Mouse (Mus musculus): ENCODE measurements around the gene Ntrk3. TPM values are rescaled to one million over a fixed set of nuclear protein-coding genes. Genes with fewer than 3 reads are reported as not detected.

The Ntrk3 gene
- polyA plus RNA-seq, 1 experiment: 6.1 TPM

DNA sequence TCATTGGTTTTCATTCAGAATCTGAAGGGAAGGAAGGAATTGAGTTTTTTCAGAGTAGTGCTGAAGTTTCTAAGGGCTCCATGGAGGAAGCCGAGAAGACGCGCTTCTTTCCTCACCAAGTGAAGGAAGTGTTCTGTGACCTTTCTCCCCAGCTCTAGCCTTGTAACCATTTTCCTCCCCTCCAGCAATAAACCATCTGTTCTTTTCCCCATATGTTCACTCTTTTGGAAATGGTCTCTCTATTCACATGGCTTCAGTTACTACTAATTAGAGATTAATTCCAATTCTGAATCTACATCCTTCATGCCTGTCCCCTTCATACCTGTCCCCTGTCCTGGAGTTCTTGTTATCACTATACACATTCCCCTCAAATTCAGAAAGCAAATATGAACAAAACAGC is 209.8 kb downstream of the Ntrk3 start:
- TF ChIP-seq CTCF (IDR thresholded peaks at IDR 0.05; ENCODE audit: insufficient read depth, low read length) (no peak), POLR2A (IDR thresholded peaks at IDR 0.05; ENCODE audit: borderline replicate concordance, extremely low read depth, low read depth, low read length) (no peak)
- DNase-seq: no peak
- no peaks in the 10 kb centered on the region for H3K4me1 ChIP-seq (ENCODE audit: control insufficient read depth, insufficient read depth, low read length)
- no peak overlapping the region for H3K4me3 ChIP-seq (replicated peaks; ENCODE audit: extremely low read depth, low read depth, low read length)
- WGBS: 77% methylated on average over 3 of the region's 3 CpGs

DNA sequence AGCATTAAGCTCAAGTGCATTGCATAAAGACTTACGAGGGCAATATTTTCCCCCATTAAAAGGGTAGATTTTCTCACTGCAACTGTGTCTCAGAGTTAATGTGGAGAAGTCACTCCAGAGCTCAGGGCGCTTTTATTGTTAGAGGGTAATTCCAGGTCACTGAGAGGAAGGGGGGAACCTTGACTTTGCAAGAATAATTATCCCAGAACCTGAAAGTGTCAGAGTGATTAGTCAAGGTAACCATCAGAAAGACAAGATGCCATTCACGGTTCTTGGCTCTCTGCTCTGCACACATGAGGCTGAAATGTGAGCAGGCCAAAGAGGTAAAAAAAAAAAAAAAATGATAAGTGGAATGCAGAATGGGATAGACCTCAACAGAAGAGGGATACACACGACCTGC is 210.2 kb downstream of the Ntrk3 start:
- no peak for DNase-seq
- TF ChIP-seq CTCF (IDR thresholded peaks at IDR 0.05; ENCODE audit: insufficient read depth, low read length) (no peak), POLR2A (IDR thresholded peaks at IDR 0.05; ENCODE audit: borderline replicate concordance, extremely low read depth, low read depth, low read length) (no peak)
- H3K4me3 ChIP-seq (replicated peaks; ENCODE audit: extremely low read depth, low read depth, low read length): no peak overlapping the region
- WGBS: 46% methylated on average over 4 of the region's 4 CpGs
- H3K4me1 ChIP-seq (ENCODE audit: control insufficient read depth, insufficient read depth, low read length): no peaks in the 10 kb centered on the region

GRCm38 (mm10) chr7:78520243-78520927 is 217.4 kb downstream of the Ntrk3 start:
- no peaks in the 10 kb centered on the region for H3K4me1 ChIP-seq (ENCODE audit: control insufficient read depth, insufficient read depth, low read length)
- H3K4me3 ChIP-seq (replicated peaks; ENCODE audit: extremely low read depth, low read depth, low read length): no peak overlapping the region
- TF ChIP-seq CTCF (IDR thresholded peaks at IDR 0.05; ENCODE audit: insufficient read depth, low read length) (no peak), POLR2A (IDR thresholded peaks at IDR 0.05; ENCODE audit: borderline replicate concordance, extremely low read depth, low read depth, low read length) (no peak)
- 81% methylated on average over 9 of the region's 9 CpGs for WGBS
- no peak for DNase-seq

GRCm38 (mm10) chr7:78519689-78520088 is 218.1 kb downstream of the Ntrk3 start:
- WGBS: 83% methylated on average over 3 of the region's 3 CpGs
- DNase-seq: no peak
- no peak for TF ChIP-seq CTCF (IDR thresholded peaks at IDR 0.05; ENCODE audit: insufficient read depth, low read length)
- no peak for TF ChIP-seq POLR2A (IDR thresholded peaks at IDR 0.05; ENCODE audit: borderline replicate concordance, extremely low read depth, low read depth, low read length)

DNA sequence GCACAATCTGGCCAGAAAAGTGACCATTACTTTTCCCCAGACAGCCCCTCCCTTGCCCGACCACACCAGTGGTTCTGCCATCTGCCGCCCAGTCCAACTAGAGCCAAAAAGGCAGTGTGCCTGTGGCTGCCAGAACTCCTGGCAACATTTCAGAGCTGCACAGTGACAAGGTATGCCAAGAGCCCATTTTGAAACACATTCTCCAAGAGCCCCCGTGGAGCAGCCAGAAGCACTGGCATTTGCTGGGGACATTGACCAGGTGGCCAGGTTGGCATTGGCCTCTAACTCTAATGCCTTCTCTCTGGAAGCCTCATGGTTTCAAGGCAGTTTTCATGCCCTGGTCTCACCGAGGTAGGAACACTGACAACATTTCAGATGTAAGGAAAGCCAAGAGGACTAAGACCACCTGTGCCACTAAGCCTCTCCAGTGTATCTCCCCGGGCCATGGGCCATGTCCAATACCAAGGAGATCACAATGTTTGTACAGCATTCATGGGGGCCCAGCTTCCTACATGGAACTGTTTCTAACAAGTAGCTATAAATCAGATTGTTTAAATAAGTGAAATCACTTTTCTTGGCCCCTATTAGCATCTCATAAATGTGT is 218.9 kb downstream of the Ntrk3 start:
- DNase-seq: no peak
- Histone ChIP-seq H3K4me1 (ENCODE audit: control insufficient read depth, insufficient read depth, low read length) (no peaks in the 10 kb centered on the region), H3K4me3 (replicated peaks; ENCODE audit: extremely low read depth, low read depth, low read length) (no peak overlapping the region)
- TF ChIP-seq POLR2A (IDR thresholded peaks at IDR 0.05; ENCODE audit: borderline replicate concordance, extremely low read depth, low read depth, low read length) (no peak), CTCF (IDR thresholded peaks at IDR 0.05; ENCODE audit: insufficient read depth, low read length) (no peak)
- WGBS: 76% methylated on average over 5 of the region's 5 CpGs

More at GRCm38 (mm10) chr7:78519689-78520088, 218.1 kb downstream of the Ntrk3 start:
- H3K4me3 ChIP-seq (replicated peaks; ENCODE audit: extremely low read depth, low read depth, low read length): no peak overlapping the region
- no peaks in the 10 kb centered on the region for H3K4me1 ChIP-seq (ENCODE audit: control insufficient read depth, insufficient read depth, low read length)

- no peak for DNase-seq
- Histone ChIP-seq H3K4me3 (replicated peaks; ENCODE audit: extremely low read depth, low read depth, low read length) (no peak overlapping the region), H3K4me1 (ENCODE audit: control insufficient read depth, insufficient read depth, low read length) (no peaks in the 10 kb centered on the region)
- 40% methylated on average over 7 of the region's 7 CpGs for WGBS
- TF ChIP-seq CTCF (IDR thresholded peaks at IDR 0.05; ENCODE audit: insufficient read depth, low read length) (no peak), POLR2A (IDR thresholded peaks at IDR 0.05; ENCODE audit: borderline replicate concordance, extremely low read depth, low read depth, low read length) (no peak)
Measured at GRCm38 (mm10) chr7:78515042-78515609, 222.7 kb downstream of the Ntrk3 start.

DNA sequence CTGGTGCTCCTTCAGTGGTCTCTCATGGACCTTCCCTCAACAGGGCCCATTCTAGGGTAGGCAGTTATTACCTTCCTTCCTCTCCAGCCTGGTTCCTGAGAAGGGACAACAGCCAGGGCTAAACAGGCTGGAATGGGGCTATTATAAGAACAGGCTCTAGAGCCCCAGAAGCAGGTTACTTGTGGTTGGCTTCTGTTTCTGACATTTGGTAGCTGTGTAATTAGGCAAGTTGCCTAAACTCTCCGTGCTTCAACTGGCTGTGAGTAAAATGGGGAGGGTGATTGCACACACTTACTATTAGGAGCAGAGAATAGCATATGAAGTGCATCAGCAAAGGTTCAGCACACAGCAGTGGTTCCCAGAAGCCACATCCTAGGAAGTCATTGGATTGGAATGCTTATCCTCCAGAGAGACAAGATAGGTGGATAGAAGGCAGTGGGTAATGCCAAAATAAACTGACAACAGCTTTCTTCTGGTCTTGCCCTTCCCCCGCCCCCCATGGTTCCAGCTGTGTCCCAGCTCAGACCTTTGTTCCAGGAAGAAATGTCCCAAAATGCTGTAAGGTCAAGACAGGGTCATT is 230.7 kb downstream of the Ntrk3 start:
- 57% methylated on average over 2 of the region's 2 CpGs for WGBS
- no peak for TF ChIP-seq POLR2A (IDR thresholded peaks at IDR 0.05; ENCODE audit: borderline replicate concordance, extremely low read depth, low read depth, low read length)
- no peak for TF ChIP-seq CTCF (IDR thresholded peaks at IDR 0.05; ENCODE audit: insufficient read depth, low read length)
- Histone ChIP-seq H3K4me1 (ENCODE audit: control insufficient read depth, insufficient read depth, low read length) (no peaks in the 10 kb centered on the region), H3K4me3 (replicated peaks; ENCODE audit: extremely low read depth, low read depth, low read length) (no peak overlapping the region)
- DNase-seq: no peak

DNA sequence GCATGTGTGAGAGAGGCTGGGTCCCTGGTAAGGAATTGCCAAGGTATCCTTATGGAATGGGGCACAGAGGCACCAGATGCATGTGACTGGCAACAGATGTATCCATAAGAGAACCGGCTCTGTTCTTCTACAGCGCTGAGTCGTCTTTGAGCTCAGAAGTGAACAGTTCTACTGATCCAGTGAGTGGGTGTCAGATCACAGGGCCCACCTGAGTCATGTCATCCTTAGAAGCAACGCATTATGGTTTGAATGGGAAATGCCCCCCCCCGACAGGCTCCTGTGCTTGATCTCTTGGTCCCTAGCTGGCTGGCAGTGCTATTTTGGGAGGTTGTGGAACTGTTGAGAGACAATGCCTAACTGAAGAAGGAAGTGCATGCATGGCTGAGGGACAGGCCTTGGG is 236.9 kb downstream of the Ntrk3 start:
- 80% methylated on average over 5 of the region's 5 CpGs for WGBS
- H3K4me3 ChIP-seq (replicated peaks; ENCODE audit: extremely low read depth, low read depth, low read length): no peak overlapping the region
- no peak for TF ChIP-seq POLR2A (IDR thresholded peaks at IDR 0.05; ENCODE audit: borderline replicate concordance, extremely low read depth, low read depth, low read length)
- TF ChIP-seq CTCF (IDR thresholded peaks at IDR 0.05; ENCODE audit: insufficient read depth, low read length): no peak
- no peaks in the 10 kb centered on the region for H3K4me1 ChIP-seq (ENCODE audit: control insufficient read depth, insufficient read depth, low read length)
- no peak for DNase-seq

DNA sequence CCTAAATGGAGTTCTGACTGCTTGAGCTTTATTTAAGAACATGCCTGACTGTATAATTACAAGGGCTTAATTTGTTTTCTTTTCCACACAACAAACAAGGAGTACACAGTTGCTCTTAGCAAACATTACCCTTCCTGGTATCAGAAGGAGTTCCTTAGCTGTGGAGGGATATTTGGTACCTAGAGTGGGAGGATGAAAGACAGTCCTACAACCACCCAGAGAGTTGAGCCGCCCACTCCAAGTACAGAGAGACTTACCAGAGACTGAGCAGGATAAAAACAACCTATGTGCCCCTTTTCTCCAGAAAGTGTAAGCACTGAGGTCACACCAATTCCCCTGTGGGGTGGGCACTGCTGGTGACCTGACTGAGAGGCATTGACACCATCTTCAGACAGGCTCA is 237.8 kb downstream of the Ntrk3 start:
- no peak for TF ChIP-seq POLR2A (IDR thresholded peaks at IDR 0.05; ENCODE audit: borderline replicate concordance, extremely low read depth, low read depth, low read length)
- no peak for TF ChIP-seq CTCF (IDR thresholded peaks at IDR 0.05; ENCODE audit: insufficient read depth, low read length)
- 68% methylated on average over 1 of the region's 1 CpGs for WGBS
- Histone ChIP-seq H3K4me1 (ENCODE audit: control insufficient read depth, insufficient read depth, low read length) (no peaks in the 10 kb centered on the region), H3K4me3 (replicated peaks; ENCODE audit: extremely low read depth, low read depth, low read length) (no peak overlapping the region)
- DNase-seq: no peak

All from lung, adult 2 months (tissue).